Mouse (Mus musculus) inflammation-experienced regulatory T-cells, adult 6 months (primary cell): ENCODE results near the gene Phrf1. TPM values are rescaled to one million over a fixed set of nuclear protein-coding genes. Genes with fewer than 3 reads are reported as not detected.
"Not testable (repeated sequence)": the region's sequence is repeated elsewhere in the genome, so short reads cannot be mapped to it uniquely, and the experiment has no call there.

ENCODE experiments used
- ATAC-seq: one replicate; pipeline ENCODE4 v1.8.0; 2017
- polyA plus RNA-seq, 3 experiments: library from polyadenylated mRNA; unstranded; fragments of 100-300 nt; shearing (Covaris generic); gene quantifications; one replicate each; pipeline ENCODE4 v1.2.1; 2017

Phrf1 gene
- polyA plus RNA-seq, 3 experiments from 2014 or later = 40.5 to 51.6 (median 46.7) TPM

GRCm38 (mm10) chr7:141213605-141214235, 14.9 kb upstream of the Phrf1 start, which contains the start of gene Lmntd2:
TSS of gene Lmntd2 (minus strand) at chr7:141214080.
- ATAC-seq = no peak

GRCm38 (mm10) chr7:141214310-141214709, 14.3 kb upstream of the Phrf1 start:
- no peak for ATAC-seq

GRCm38 (mm10) chr7:141215101-141215879, 13.3 kb upstream of the Phrf1 start, which contains the start of gene Rassf7:
TSS of gene Rassf7 (plus strand) at chr7:141215860.
- ATAC-seq = peak; percentile 99

- ATAC-seq = peak; percentile 18
These were observed 12.5 kb upstream of the Phrf1 start for GRCm38 (mm10) chr7:141215880-141216733.

- no peak for ATAC-seq
These were observed 11.7 kb upstream of the Phrf1 start for GRCm38 (mm10) chr7:141216894-141217293.

GRCm38 (mm10) chr7:141217343-141218013, 11.1 kb upstream of the Phrf1 start:
- ATAC-seq = no peak

- ATAC-seq = no peak
These were observed 10.4 kb upstream of the Phrf1 start for GRCm38 (mm10) chr7:141218141-141218540.

- ATAC-seq = no peak
These were observed 9.9 kb upstream of the Phrf1 start for GRCm38 (mm10) chr7:141218557-141219133.

GRCm38 (mm10) chr7:141219558-141220099, 9.0 kb upstream of the Phrf1 start:
- ATAC-seq = no peak

- no peak for ATAC-seq
These were observed 8.2 kb upstream of the Phrf1 start for GRCm38 (mm10) chr7:141220377-141220776.

- ATAC-seq = peak; percentile 89
These were observed 7.1 kb upstream of the Phrf1 start for GRCm38 (mm10) chr7:141221249-141222125.

GRCm38 (mm10) chr7:141222126-141222467, 6.5 kb upstream of the Phrf1 start:
- no peak for ATAC-seq

GRCm38 (mm10) chr7:141222696-141223215, 5.8 kb upstream of the Phrf1 start:
- ATAC-seq = no peak

- no peak for ATAC-seq
These were observed 2.0 kb upstream of the Phrf1 start for GRCm38 (mm10) chr7:141226535-141226934.

GRCm38 (mm10) chr7:141227796-141228195, 788 bp upstream of the Phrf1 start:
- ATAC-seq = no peak

GRCm38 (mm10) chr7:141229702-141230101, 1.1 kb downstream of the Phrf1 start:
- no peak for ATAC-seq

- no peak for ATAC-seq
These were observed 2.0 kb downstream of the Phrf1 start for GRCm38 (mm10) chr7:141230570-141230969.

- no peak for ATAC-seq
These were observed 2.5 kb downstream of the Phrf1 start for GRCm38 (mm10) chr7:141231111-141231510.

- no peak for ATAC-seq
These were observed 3.0 kb downstream of the Phrf1 start for GRCm38 (mm10) chr7:141231551-141231950.

GRCm38 (mm10) chr7:141250486-141250885, 21.9 kb downstream of the Phrf1 start:
- not testable (repeated sequence) for ATAC-seq

- ATAC-seq = no peak
These were observed 27.6 kb downstream of the Phrf1 start for GRCm38 (mm10) chr7:141256159-141256558.
